Mouse (Mus musculus): ENCODE measurements around the gene Ap3b1. TPM values are rescaled to one million over a fixed set of nuclear protein-coding genes. Genes with fewer than 3 reads are reported as not detected.
"Not testable (repeated sequence)": the region's sequence is repeated elsewhere in the genome, so short reads cannot be mapped to it uniquely, and the experiment has no call there.

The Ap3b1 gene
- 32.9 and 38.8 TPM in 2 replicates for polyA plus RNA-seq (2015; fragmentation: Nextera tagmentation; extraction: Ambion mirVana)

DNA sequence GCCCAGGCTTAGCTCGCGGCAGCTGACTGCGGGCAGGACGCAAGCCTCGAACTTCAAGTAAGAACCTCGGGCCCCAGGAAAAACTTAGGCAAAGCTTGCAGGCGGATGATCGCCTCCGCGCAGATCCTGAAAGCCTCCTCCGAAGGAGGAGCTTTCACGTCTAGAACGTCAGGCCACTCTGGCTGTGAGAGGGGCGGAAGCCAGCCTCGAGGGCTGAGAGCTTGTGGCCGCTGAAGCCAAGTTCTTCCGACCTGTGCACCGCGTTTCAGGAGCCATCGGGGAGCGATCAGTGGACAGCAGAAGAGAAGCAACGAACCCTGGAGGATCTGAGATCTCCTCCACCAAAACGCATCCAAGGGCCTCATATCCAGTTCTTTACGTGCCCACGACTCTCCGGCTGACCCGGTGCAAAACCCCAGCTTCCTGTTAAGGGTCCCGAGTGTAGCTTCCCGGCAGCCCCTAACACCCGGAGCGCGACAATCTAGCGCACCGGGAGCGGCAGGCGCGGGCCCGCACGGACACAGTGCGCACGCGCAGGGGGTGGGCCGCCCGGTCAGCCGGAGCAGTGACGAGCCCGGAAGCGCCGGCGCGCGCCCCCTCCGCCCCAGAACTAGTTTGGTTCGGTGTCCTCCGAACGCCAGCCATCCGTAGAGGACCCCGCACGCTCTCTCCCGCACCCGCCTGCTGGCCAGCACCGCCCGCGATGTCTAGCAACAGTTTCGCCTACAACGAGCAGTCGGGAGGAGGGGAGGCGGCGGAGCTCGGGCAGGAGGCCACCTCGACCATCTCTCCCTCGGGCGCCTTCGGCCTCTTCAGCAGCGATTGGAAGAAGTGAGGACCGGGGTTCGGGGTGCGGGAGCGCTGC lies at the start of gene Ap3b1:
Gene Ap3b1, plus strand, starts transcription at position 560 of the 865 bp plus-strand sequence.
- Histone ChIP-seq H3K9ac (ENCODE audit: low read depth, low read length) (peak within 1 kb of the TSS; percentile 86), H3K4me3 (replicated peaks; ENCODE audit: low read depth, low read length) (peak within 1 kb of the TSS; percentile 81), H3K27ac (peak within 1 kb of the TSS; percentile 89), H3K36me3 (ENCODE audit: insufficient read depth, low read length) (no peaks in the 10 kb centered on the region), H3K9me3 (replicated peaks; ENCODE audit: low read length) (no peaks in the 10 kb centered on the region), H3K4me1 (replicated peaks; ENCODE audit: insufficient read depth, low read length) (peaks cover 2% of the 10 kb centered on the region; the same call in 1 of the 2 replicates), H3K27me3 (ENCODE audit: insufficient read depth, low read length) (no peaks in the 10 kb centered on the region), H3K4me2 (ENCODE audit: low read length) (peak within 1 kb of the TSS; percentile 78)
- WGBS: under 1% methylated on average over 77 of the region's 79 CpGs
- peak; percentile 93 for DNase-seq (ENCODE audit: low spot score)
- no peak for TF ChIP-seq CTCF (IDR thresholded peaks at IDR 0.05; ENCODE audit: low read depth)
- peak; percentile 95 for ATAC-seq (replicated peaks; ENCODE audit: low FRiP score, low read depth)

DNA sequence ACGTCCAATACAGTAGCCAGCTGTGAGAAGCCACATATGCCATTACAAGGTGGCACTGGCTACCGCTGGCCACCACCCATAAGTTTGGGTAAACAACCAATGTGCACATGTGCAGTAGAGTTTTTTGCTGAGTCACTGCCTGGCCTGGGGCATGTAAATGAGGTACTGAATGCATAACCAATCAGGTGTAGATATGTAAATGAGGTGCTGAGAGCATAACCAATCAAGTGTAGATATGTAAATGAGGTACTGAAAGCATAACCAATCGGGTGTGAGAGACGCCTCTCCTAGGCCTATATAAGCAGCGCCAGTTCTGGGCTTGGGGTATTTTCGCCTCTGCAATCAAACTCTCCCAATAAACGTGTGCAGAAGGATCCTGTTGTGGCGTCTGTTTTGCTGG lies 45.9 kb upstream of the Ap3b1 start:
- H3K9me3 ChIP-seq (replicated peaks; ENCODE audit: low read length); H3K27ac ChIP-seq; H3K36me3 ChIP-seq (ENCODE audit: insufficient read depth, low read length); DNase-seq (ENCODE audit: low spot score); H3K9ac ChIP-seq (ENCODE audit: low read depth, low read length); H3K4me2 ChIP-seq (ENCODE audit: low read length); H3K27me3 ChIP-seq (ENCODE audit: insufficient read depth, low read length); H3K4me3 ChIP-seq (replicated peaks; ENCODE audit: low read depth, low read length); ATAC-seq (replicated peaks; ENCODE audit: low FRiP score, low read depth); H3K4me1 ChIP-seq (replicated peaks; ENCODE audit: insufficient read depth, low read length): not testable (repeated sequence)
- WGBS: 93% methylated on average over 8 of the region's 8 CpGs

DNA sequence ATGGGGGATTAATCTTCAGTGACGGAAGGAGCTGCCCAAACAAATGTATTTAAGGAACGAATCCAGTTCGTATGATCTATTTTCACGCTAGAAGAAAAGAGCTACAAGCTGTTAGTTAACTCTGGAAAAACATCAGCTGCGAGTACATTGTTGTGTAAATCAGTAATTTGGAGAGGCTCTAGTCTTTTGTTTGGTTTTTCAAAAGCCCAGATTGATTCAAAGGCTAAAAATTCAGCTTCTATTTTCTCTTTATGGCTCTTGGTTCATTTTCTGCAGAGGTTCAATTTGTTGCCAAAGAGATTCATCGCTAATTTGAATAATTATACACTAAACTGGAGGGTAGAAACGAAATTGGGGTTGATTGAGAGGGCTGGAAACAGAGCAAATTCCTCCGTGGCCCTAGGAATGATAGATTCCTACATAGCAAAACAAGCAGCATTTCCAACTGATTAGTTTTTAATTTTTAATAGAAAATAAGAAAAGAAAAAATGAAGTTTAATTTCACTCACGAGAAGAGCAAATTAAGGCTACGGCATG lies 41.7 kb upstream of the Ap3b1 start:
- no peaks in the 10 kb centered on the region for H3K36me3 ChIP-seq (ENCODE audit: insufficient read depth, low read length)
- no peaks in the 10 kb centered on the region for H3K27me3 ChIP-seq (ENCODE audit: insufficient read depth, low read length)
- no peak overlapping the region for H3K4me3 ChIP-seq (replicated peaks; ENCODE audit: low read depth, low read length)
- H3K4me1 ChIP-seq (replicated peaks; ENCODE audit: insufficient read depth, low read length): no peaks in the 10 kb centered on the region
- no peaks in the 10 kb centered on the region for H3K9me3 ChIP-seq (replicated peaks; ENCODE audit: low read length)
- H3K27ac ChIP-seq: no peak overlapping the region
- no peak overlapping the region for H3K9ac ChIP-seq (ENCODE audit: low read depth, low read length)
- DNase-seq (ENCODE audit: low spot score) (no peak), ATAC-seq (replicated peaks; ENCODE audit: low FRiP score, low read depth) (no peak)
- 84% methylated on average over 10 of the region's 10 CpGs for WGBS
- no peak overlapping the region for H3K4me2 ChIP-seq (ENCODE audit: low read length)
- no peak for TF ChIP-seq CTCF (IDR thresholded peaks at IDR 0.05; ENCODE audit: low read depth)

DNA sequence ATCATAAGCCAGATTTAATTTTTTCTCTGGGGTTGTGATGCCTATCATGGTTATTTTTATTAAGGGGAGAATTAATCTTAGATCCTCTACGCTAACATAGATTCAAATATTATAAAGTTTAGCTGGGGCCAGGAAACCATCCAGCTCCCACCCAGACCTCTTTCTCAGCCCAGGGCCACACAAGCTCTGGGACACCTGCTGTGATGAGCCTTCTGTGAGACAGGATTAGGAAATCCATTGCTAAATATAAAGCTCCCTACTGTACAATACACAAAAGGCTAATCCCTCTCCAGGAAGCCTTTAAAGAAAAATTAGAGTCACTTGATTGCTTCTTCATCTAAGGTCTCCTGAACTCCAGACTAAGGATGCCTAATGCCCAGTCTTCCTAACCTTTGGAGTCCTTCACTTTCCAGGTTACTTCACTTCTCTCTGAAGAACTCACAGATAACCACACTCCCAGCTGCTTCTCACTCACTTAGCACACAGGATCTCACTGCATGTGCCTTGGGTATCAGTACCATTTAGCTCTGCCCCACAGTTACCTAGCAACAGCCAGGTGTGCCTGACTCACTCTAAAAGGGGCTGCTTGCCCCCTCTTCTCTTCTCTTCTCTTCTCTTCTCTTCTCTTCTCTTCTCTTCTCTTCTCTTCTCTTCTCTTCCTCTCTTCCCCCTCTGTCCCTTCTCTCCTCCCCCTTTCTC lies 37.5 kb upstream of the Ap3b1 start:
- Histone ChIP-seq H3K36me3 (ENCODE audit: insufficient read depth, low read length) (no peaks in the 10 kb centered on the region), H3K9ac (ENCODE audit: low read depth, low read length) (no peak overlapping the region), H3K9me3 (replicated peaks; ENCODE audit: low read length) (no peaks in the 10 kb centered on the region), H3K27me3 (ENCODE audit: insufficient read depth, low read length) (no peaks in the 10 kb centered on the region), H3K4me2 (ENCODE audit: low read length) (no peak overlapping the region), H3K4me3 (replicated peaks; ENCODE audit: low read depth, low read length) (no peak overlapping the region), H3K27ac (no peak overlapping the region), H3K4me1 (replicated peaks; ENCODE audit: insufficient read depth, low read length) (no peaks in the 10 kb centered on the region)
- WGBS: 72% methylated on average over 1 of the region's 1 CpGs
- DNase-seq (ENCODE audit: low spot score): no peak
- no peak for TF ChIP-seq CTCF (IDR thresholded peaks at IDR 0.05; ENCODE audit: low read depth)
- no peak for ATAC-seq (replicated peaks; ENCODE audit: low FRiP score, low read depth)

DNA sequence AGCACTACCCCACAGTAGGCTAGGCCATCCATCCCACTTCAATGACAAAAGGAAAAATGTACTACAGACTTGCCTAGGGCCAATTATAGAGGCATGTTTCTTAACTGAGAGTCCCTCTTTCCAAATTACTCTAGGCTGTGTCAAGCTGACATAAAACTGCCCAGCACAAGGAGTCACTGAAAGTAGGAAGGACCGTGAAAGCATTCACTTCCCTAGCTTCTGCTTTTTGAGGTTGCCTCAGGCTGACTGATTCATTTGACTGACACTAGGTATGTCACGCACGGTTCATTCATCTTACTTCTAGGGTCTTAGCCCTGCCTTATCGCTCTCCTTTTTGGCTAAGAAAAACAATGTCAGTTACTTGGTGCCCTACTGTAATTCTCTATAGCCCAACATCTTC lies 36.3 kb upstream of the Ap3b1 start:
- DNase-seq (ENCODE audit: low spot score) (no peak), ATAC-seq (replicated peaks; ENCODE audit: low FRiP score, low read depth) (no peak)
- Histone ChIP-seq H3K27me3 (ENCODE audit: insufficient read depth, low read length) (no peaks in the 10 kb centered on the region), H3K4me2 (ENCODE audit: low read length) (no peak overlapping the region), H3K9ac (ENCODE audit: low read depth, low read length) (no peak overlapping the region), H3K27ac (no peak overlapping the region), H3K36me3 (ENCODE audit: insufficient read depth, low read length) (no peaks in the 10 kb centered on the region), H3K4me3 (replicated peaks; ENCODE audit: low read depth, low read length) (no peak overlapping the region), H3K4me1 (replicated peaks; ENCODE audit: insufficient read depth, low read length) (no peaks in the 10 kb centered on the region; the same call in 1 of the 2 replicates), H3K9me3 (replicated peaks; ENCODE audit: low read length) (no peaks in the 10 kb centered on the region)
- WGBS: 86% methylated on average over 4 of the region's 4 CpGs
- no peak for TF ChIP-seq CTCF (IDR thresholded peaks at IDR 0.05; ENCODE audit: low read depth)

DNA sequence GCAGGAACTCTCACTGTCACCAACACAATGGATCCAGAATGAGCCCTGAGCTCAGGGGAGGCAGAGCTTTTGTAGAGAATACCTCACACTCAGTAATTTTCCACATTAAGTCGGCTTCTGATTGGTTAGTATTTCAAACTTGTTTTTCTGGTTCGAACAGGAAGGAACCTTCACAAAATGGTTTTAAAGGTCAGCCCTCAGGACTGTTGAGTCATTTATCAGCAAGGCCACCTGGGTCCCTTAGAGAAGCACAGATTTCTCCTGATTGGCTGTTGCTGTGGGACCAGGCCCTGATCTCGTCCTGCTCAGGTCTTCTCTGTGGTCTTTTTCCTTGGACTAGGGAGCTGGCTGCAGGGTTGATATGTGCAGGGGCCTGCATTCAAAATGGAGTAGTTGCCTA lies 30.7 kb upstream of the Ap3b1 start:
- Histone ChIP-seq H3K4me1 (replicated peaks; ENCODE audit: insufficient read depth, low read length) (no peaks in the 10 kb centered on the region; the same call in 1 of the 2 replicates), H3K9me3 (replicated peaks; ENCODE audit: low read length) (no peaks in the 10 kb centered on the region), H3K9ac (ENCODE audit: low read depth, low read length) (no peak overlapping the region), H3K4me2 (ENCODE audit: low read length) (no peak overlapping the region), H3K27me3 (ENCODE audit: insufficient read depth, low read length) (no peaks in the 10 kb centered on the region), H3K4me3 (replicated peaks; ENCODE audit: low read depth, low read length) (no peak overlapping the region), H3K27ac (peak overlapping the region; percentile 64), H3K36me3 (ENCODE audit: insufficient read depth, low read length) (no peaks in the 10 kb centered on the region)
- ATAC-seq (replicated peaks; ENCODE audit: low FRiP score, low read depth) (no peak; the same call in 1 of the 2 replicates), DNase-seq (ENCODE audit: low spot score) (peak; percentile 52)
- no peak for TF ChIP-seq CTCF (IDR thresholded peaks at IDR 0.05; ENCODE audit: low read depth)
- 39% methylated on average over 3 of the region's 3 CpGs for WGBS

DNA sequence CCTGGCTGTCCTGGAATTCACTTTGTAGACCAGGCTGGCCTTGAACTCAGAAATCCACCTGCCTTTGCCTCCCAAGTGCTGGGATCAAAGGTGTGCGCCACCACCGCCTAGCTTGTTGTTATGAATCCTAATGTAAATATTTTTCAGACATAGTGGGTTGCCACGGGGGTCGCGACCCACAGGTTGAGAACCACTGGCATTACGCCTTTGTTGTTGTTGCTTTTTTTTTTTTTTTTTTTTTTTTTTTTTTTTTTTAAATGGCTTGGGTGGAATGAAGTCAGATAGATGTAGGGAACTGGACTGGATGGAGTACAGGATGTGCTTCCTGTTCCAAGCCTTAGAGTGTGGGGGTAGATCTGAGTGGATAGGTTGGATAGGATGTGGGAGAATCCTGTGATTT lies 29.8 kb upstream of the Ap3b1 start:
- DNase-seq (ENCODE audit: low spot score); H3K9me3 ChIP-seq (replicated peaks; ENCODE audit: low read length); H3K4me2 ChIP-seq (ENCODE audit: low read length); H3K9ac ChIP-seq (ENCODE audit: low read depth, low read length); H3K27ac ChIP-seq; H3K27me3 ChIP-seq (ENCODE audit: insufficient read depth, low read length); H3K4me1 ChIP-seq (replicated peaks; ENCODE audit: insufficient read depth, low read length); H3K4me3 ChIP-seq (replicated peaks; ENCODE audit: low read depth, low read length); H3K36me3 ChIP-seq (ENCODE audit: insufficient read depth, low read length); ATAC-seq (replicated peaks; ENCODE audit: low FRiP score, low read depth): not testable (repeated sequence)
- WGBS: 96% methylated on average over 6 of the region's 6 CpGs
